Mouse (Mus musculus) lung, postnatal 0 days (tissue): ENCODE results near the gene Glis1. TPM values are rescaled to one million over a fixed set of nuclear protein-coding genes. Genes with fewer than 3 reads are reported as not detected.

Source experiments
- ATAC-seq: fragments of 200-750 bp; cut with Nextera tagmentation; 2 replicates; pipeline ENCODE4 v1.8.0; 2017; ENCODE audit warnings: moderate library complexity
- DNase-seq: peaks from one replicate; pipeline ENCODE4 v3.0.0-alpha.2; 2016; ENCODE audit warnings: low spot score
- H3K27ac ChIP-seq: fragments of 300-500 bp; sonication (generic); 2 replicates; pipeline ENCODE4 v1.5.1; 2014; ENCODE audit warnings: antibody characterized with exemption, mild to moderate bottlenecking, low read length, mixed read lengths
- H3K27me3 ChIP-seq: fragments of 300-500 bp; sonication (generic); replicated peaks from 2 replicates; pipeline ENCODE4 v1.6.1; 2014; ENCODE audit warnings: low read length, mixed read lengths; ENCODE audit not compliant: insufficient read depth
- H3K36me3 ChIP-seq: fragments of 300-500 bp; sonication (generic); 2 replicates; pipeline ENCODE4 v1.6.1; 2014; ENCODE audit warnings: low read length, mixed read lengths; ENCODE audit not compliant: insufficient read depth
- H3K4me1 ChIP-seq: fragments of 300-500 bp; sonication (generic); 2 replicates; pipeline ENCODE4 v1.6.1; 2014; ENCODE audit warnings: antibody characterized with exemption, low read depth, low read length, mixed read lengths; ENCODE audit not compliant: insufficient read depth
- H3K4me2 ChIP-seq: fragments of 300-500 bp; sonication (generic); replicated peaks from 2 replicates; pipeline ENCODE4 v1.6.1; 2014; ENCODE audit warnings: low read depth, mild to moderate bottlenecking, low read length, moderate library complexity, mixed read lengths
- H3K4me3 ChIP-seq: fragments of 300-500 bp; sonication (generic); 2 replicates; pipeline ENCODE4 v1.5.1; 2014; ENCODE audit warnings: low read depth, low read length
- H3K9ac ChIP-seq: fragments of 300-500 bp; sonication (generic); replicated peaks from 2 replicates; pipeline ENCODE4 v1.6.1; 2014; ENCODE audit warnings: low read depth, mild to moderate bottlenecking
- H3K9me3 ChIP-seq: fragments of 300-500 bp; sonication (generic); 2 replicates; pipeline ENCODE4 v1.6.1; 2016; ENCODE audit warnings: low read length, mixed read lengths
- CTCF ChIP-seq: IDR thresholded peaks from 2 replicates; pipeline ENCODE4 v1.5.1; 2016; ENCODE audit warnings: antibody characterized with exemption, mild to moderate bottlenecking
- EP300 ChIP-seq: IDR thresholded peaks from 2 replicates; pipeline ENCODE4 v1.6.1; 2016; ENCODE audit warnings: antibody characterized with exemption, mild to moderate bottlenecking, control low read depth
- WGBS: fragments of 180-500 bp; shearing (Covaris S2); extraction: QIAGEN DNeasy Blood & Tissue Kit; methylation state at CpG from one replicate; pipeline ENCODE4 v1.1.7; 2014; 5-methylcytosine and 5-hydroxymethylcytosine counted together
- polyA plus RNA-seq: library from polyadenylated mRNA; unstranded; fragments of >200 nt; fragmentation: Nextera tagmentation; extraction: Ambion mirVana; gene quantifications from 2 replicates; pipeline ENCODE4 v1.2.1, GENCODE M21; 2015

The Glis1 gene
- polyA plus RNA-seq, 1 experiment from 2014 or later: 0.76 TPM

- ATAC-seq (no peak), DNase-seq (no peak)
- Histone ChIP-seq H3K4me2 (no peak overlapping the region), H3K36me3 (no peaks in the 10 kb centered on the region), H3K27ac (no peak overlapping the region), H3K9me3 (no peaks in the 10 kb centered on the region), H3K4me3 (no peak overlapping the region), H3K4me1 (no peaks in the 10 kb centered on the region), H3K27me3 (no peaks in the 10 kb centered on the region), H3K9ac (no peak overlapping the region)
- WGBS: 63% methylated on average over 5 of the region's 5 CpGs
- no peak for TF ChIP-seq EP300
- no peak for TF ChIP-seq CTCF
Observed at GRCm38 (mm10) chr4:107492991-107493390, 58.6 kb downstream of the Glis1 start.

- no peak overlapping the region for H3K4me2 ChIP-seq
- H3K4me1 ChIP-seq: no peaks in the 10 kb centered on the region
- no peaks in the 10 kb centered on the region for H3K27me3 ChIP-seq
- no peak overlapping the region for H3K9ac ChIP-seq
- TF ChIP-seq CTCF (no peak), EP300 (no peak)
- H3K27ac ChIP-seq: no peak overlapping the region
- WGBS: 73% methylated on average over 9 of the region's 9 CpGs
- no peaks in the 10 kb centered on the region for H3K9me3 ChIP-seq
- DNase-seq: no peak
- H3K4me3 ChIP-seq: no peak overlapping the region
- no peak for ATAC-seq
- no peaks in the 10 kb centered on the region for H3K36me3 ChIP-seq
Observed at GRCm38 (mm10) chr4:107495751-107496430, 61.5 kb downstream of the Glis1 start.

- Histone ChIP-seq H3K36me3 (no peaks in the 10 kb centered on the region), H3K4me1 (no peaks in the 10 kb centered on the region), H3K27ac (no peak overlapping the region), H3K9me3 (no peaks in the 10 kb centered on the region), H3K4me2 (no peak overlapping the region), H3K27me3 (no peaks in the 10 kb centered on the region), H3K9ac (no peak overlapping the region), H3K4me3 (no peak overlapping the region)
- no peak for DNase-seq
- TF ChIP-seq CTCF (no peak), EP300 (no peak)
- 78% methylated on average over 18 of the region's 18 CpGs for WGBS
- ATAC-seq: no peak
Observed at GRCm38 (mm10) chr4:107497430-107497935, 63.1 kb downstream of the Glis1 start.

GRCm38 (mm10) chr4:107502601-107503051 lies 68.2 kb downstream of the Glis1 start:
- H3K9ac ChIP-seq: no peak overlapping the region
- TF ChIP-seq CTCF (no peak), EP300 (no peak)
- no peaks in the 10 kb centered on the region for H3K9me3 ChIP-seq
- no peak overlapping the region for H3K4me2 ChIP-seq
- no peak overlapping the region for H3K27ac ChIP-seq
- H3K27me3 ChIP-seq: no peaks in the 10 kb centered on the region
- ATAC-seq (peak; percentile 41; the same call in 1 of the 2 replicates), DNase-seq (peak; percentile 23)
- H3K4me3 ChIP-seq: no peak overlapping the region
- no peaks in the 10 kb centered on the region for H3K36me3 ChIP-seq
- WGBS: 41% methylated on average over 10 of the region's 10 CpGs
- no peaks in the 10 kb centered on the region for H3K4me1 ChIP-seq

- H3K27me3 ChIP-seq: no peaks in the 10 kb centered on the region
- DNase-seq: no peak
- no peak overlapping the region for H3K27ac ChIP-seq
- WGBS: 90% methylated on average over 11 of the region's 11 CpGs
- no peaks in the 10 kb centered on the region for H3K9me3 ChIP-seq
- no peak overlapping the region for H3K4me3 ChIP-seq
- no peak for ATAC-seq
- H3K9ac ChIP-seq: no peak overlapping the region
- no peaks in the 10 kb centered on the region for H3K4me1 ChIP-seq
- H3K36me3 ChIP-seq: no peaks in the 10 kb centered on the region
- no peak for TF ChIP-seq CTCF
- TF ChIP-seq EP300: no peak
- no peak overlapping the region for H3K4me2 ChIP-seq
Observed at GRCm38 (mm10) chr4:107514981-107515380, 80.6 kb downstream of the Glis1 start.

- Histone ChIP-seq H3K9ac (no peak overlapping the region), H3K27ac (no peak overlapping the region), H3K36me3 (no peaks in the 10 kb centered on the region), H3K4me1 (no peaks in the 10 kb centered on the region), H3K9me3 (no peaks in the 10 kb centered on the region), H3K27me3 (no peaks in the 10 kb centered on the region), H3K4me3 (no peak overlapping the region), H3K4me2 (no peak overlapping the region)
- DNase-seq (no peak), ATAC-seq (no peak)
- no peak for TF ChIP-seq EP300
- TF ChIP-seq CTCF: no peak
- WGBS: 90% methylated on average over 7 of the region's 7 CpGs
Observed at GRCm38 (mm10) chr4:107515626-107516025, 81.2 kb downstream of the Glis1 start.
